Mouse (Mus musculus): ENCODE measurements around the gene Pip4p1. TPM values are rescaled to one million over a fixed set of nuclear protein-coding genes. Genes with fewer than 3 reads are reported as not detected.
"Not testable (repeated sequence)": the region's sequence is repeated elsewhere in the genome, so short reads cannot be mapped to it uniquely, and the experiment has no call there.

Pip4p1 gene
- 90.8 and 93.2 TPM in 2 replicates for polyA plus RNA-seq (2012; rRNA removed)

DNA sequence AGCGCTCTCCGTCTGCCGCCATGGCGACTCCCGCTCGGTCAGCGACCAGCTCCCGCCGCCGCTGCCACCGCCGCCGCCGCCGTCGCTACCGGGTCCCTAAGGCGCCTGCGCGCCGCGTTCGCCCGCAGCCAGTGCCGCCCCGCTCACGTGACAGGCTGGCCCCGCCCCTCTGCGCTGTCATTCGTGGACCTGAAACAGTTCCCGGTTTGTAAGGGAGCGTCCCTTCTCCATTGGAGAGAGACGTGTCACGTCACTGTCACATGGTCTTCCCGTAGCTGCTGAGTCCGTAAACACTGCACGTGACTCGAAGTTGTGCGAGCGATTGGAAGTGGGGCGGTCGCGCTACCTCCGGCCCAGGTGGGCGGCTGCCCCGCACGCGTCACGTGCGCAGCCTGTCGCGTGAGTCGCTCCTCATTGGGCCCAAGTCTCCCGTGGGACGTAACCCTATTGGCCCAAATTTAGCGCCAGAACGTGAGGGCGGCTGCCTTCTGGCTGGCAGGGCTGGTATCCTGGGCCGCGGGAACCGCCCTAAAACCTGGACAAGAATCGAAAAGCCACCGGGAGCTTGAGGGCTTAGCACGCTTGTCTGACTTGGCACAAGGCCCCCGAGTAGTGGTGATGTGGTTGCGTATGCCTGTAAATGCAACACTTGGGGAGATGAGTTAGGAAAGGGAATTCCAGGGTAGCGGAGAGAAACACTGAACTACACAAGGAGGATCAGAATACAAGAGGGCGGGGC is at the start of gene Pip4p1, which contains the start of gene Pnp:
TSS of gene Pip4p1 (minus strand) at position 103 of the 739 bp plus-strand sequence.
TSS of gene Pnp (plus strand) at position 329 of the 739 bp plus-strand sequence.
- TF ChIP-seq CTCF (IDR thresholded peaks at IDR 0.05; ENCODE audit: borderline replicate concordance, control insufficient read depth, extremely low read depth, insufficient read depth, low read length, poor library complexity) (no peak; the same call in 1 of the 2 replicates), POLR2A (IDR thresholded peaks at IDR 0.05; ENCODE audit: control insufficient read depth, extremely low read depth, insufficient read depth, low read length, poor library complexity) (peak; percentile 86)
- peaks cover 10% of the 10 kb centered on the region for H3K36me3 ChIP-seq (ENCODE audit: control insufficient read depth, insufficient read depth, low read length)
- WGBS = under 1% methylated on average over 68 of the region's 68 CpGs
- H3K4me3 ChIP-seq (ENCODE audit: control insufficient read depth, insufficient read depth, low read length) = peak within 1 kb of the TSS; percentile 71
- no peaks in the 10 kb centered on the region for H3K27me3 ChIP-seq (ENCODE audit: control insufficient read depth, insufficient read depth, low read length)
- H3K27ac ChIP-seq (ENCODE audit: control insufficient read depth, insufficient read depth, low read length) = peak within 1 kb of the TSS; percentile 21; the same call in 1 of the 2 replicates
- H3K4me1 ChIP-seq (replicated peaks; ENCODE audit: control insufficient read depth, insufficient read depth, low read length) = peaks cover 6% of the 10 kb centered on the region
- DNase-seq = peak; percentile 100

- DNase-seq = no peak
- no peak for TF ChIP-seq CTCF (IDR thresholded peaks at IDR 0.05; ENCODE audit: borderline replicate concordance, control insufficient read depth, extremely low read depth, insufficient read depth, low read length, poor library complexity)
- TF ChIP-seq POLR2A (IDR thresholded peaks at IDR 0.05; ENCODE audit: control insufficient read depth, extremely low read depth, insufficient read depth, low read length, poor library complexity) = no peak
- Histone ChIP-seq H3K27ac (ENCODE audit: control insufficient read depth, insufficient read depth, low read length) (no peak overlapping the region), H3K36me3 (ENCODE audit: control insufficient read depth, insufficient read depth, low read length) (no peaks in the 10 kb centered on the region), H3K4me1 (replicated peaks; ENCODE audit: control insufficient read depth, insufficient read depth, low read length) (peaks cover 3% of the 10 kb centered on the region), H3K4me3 (ENCODE audit: control insufficient read depth, insufficient read depth, low read length) (no peak overlapping the region), H3K27me3 (ENCODE audit: control insufficient read depth, insufficient read depth, low read length) (no peaks in the 10 kb centered on the region)
Observed at GRCm38 (mm10) chr14:50979631-50980030, 49.0 kb upstream of the Pip4p1 start.

DNA sequence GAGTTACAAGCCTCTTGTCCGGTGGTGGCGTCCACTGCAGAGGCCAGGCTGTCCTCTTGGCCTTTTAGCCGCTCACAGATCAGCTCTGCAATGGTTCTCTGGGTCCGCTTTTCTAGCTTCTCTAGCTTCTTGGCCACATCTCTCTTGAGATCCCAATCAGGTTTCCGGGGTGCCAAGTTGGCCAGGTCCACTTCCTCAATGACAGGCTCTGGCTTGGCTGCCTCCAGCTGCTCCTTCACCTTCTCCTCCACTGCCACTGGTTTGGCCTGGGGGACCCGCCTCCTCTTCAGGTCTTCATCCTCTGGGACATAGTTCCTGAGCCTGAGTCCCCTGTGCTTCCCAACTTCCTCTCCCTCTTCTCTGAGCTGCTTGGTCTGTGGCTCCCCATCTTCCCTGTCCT is 47.8 kb upstream of the Pip4p1 start:
- H3K4me3 ChIP-seq (ENCODE audit: control insufficient read depth, insufficient read depth, low read length); DNase-seq; H3K4me1 ChIP-seq (replicated peaks; ENCODE audit: control insufficient read depth, insufficient read depth, low read length); H3K27ac ChIP-seq (ENCODE audit: control insufficient read depth, insufficient read depth, low read length); H3K36me3 ChIP-seq (ENCODE audit: control insufficient read depth, insufficient read depth, low read length); H3K27me3 ChIP-seq (ENCODE audit: control insufficient read depth, insufficient read depth, low read length): not testable (repeated sequence)
- WGBS = 81% methylated on average over 6 of the region's 6 CpGs

DNA sequence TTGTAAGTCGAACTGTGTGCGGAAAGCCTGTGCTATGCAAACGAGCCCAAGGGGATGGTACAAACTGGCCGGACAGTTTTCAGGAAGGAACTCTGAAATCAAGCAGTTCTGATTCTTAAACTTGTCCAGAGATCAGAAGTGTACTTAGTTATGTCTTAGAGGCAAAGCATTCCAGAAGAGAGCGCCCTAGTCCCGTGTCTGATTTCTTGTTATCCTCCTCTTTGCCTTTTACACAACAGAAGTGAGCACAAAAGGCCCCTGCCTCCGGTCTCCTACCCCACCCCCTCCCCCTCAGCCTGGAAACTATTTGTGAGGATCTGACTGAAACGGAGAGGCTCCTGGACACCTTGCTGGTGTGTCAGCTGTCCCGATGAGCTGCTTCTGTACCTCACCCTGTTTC is 46.0 kb upstream of the Pip4p1 start:
- TF ChIP-seq POLR2A (IDR thresholded peaks at IDR 0.05; ENCODE audit: control insufficient read depth, extremely low read depth, insufficient read depth, low read length, poor library complexity) (no peak), CTCF (IDR thresholded peaks at IDR 0.05; ENCODE audit: borderline replicate concordance, control insufficient read depth, extremely low read depth, insufficient read depth, low read length, poor library complexity) (no peak)
- Histone ChIP-seq H3K4me1 (replicated peaks; ENCODE audit: control insufficient read depth, insufficient read depth, low read length) (peaks cover 3% of the 10 kb centered on the region), H3K4me3 (ENCODE audit: control insufficient read depth, insufficient read depth, low read length) (no peak overlapping the region), H3K27me3 (ENCODE audit: control insufficient read depth, insufficient read depth, low read length) (no peaks in the 10 kb centered on the region), H3K27ac (ENCODE audit: control insufficient read depth, insufficient read depth, low read length) (no peak overlapping the region), H3K36me3 (ENCODE audit: control insufficient read depth, insufficient read depth, low read length) (no peaks in the 10 kb centered on the region)
- no peak for DNase-seq
- WGBS = 58% methylated on average over 9 of the region's 9 CpGs

DNA sequence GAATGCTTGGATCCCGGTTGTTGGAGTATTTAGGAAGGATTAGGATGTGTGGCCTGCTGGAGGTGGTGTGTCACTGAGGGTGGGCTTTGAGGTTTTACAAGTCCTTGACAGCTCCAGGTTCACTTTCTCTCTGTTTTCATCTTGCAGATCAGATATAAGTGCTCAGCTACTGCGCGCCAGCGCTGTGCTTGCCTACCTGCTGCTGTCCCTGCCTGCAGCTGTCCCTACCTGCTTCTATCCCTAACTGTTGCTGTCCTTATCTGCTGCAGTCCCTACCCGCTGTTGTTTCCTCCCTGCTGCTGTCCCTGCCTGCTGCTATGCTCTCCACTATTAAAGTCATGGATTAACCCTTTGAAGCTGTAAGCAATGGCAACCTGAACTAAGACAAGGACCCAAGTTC is 44.3 kb upstream of the Pip4p1 start:
- 88% methylated on average over 5 of the region's 5 CpGs for WGBS
- no peak overlapping the region for H3K27ac ChIP-seq (ENCODE audit: control insufficient read depth, insufficient read depth, low read length)
- TF ChIP-seq POLR2A (IDR thresholded peaks at IDR 0.05; ENCODE audit: control insufficient read depth, extremely low read depth, insufficient read depth, low read length, poor library complexity) = no peak
- no peak for TF ChIP-seq CTCF (IDR thresholded peaks at IDR 0.05; ENCODE audit: borderline replicate concordance, control insufficient read depth, extremely low read depth, insufficient read depth, low read length, poor library complexity)
- peaks cover 7% of the 10 kb centered on the region for H3K4me1 ChIP-seq (replicated peaks; ENCODE audit: control insufficient read depth, insufficient read depth, low read length)
- H3K36me3 ChIP-seq (ENCODE audit: control insufficient read depth, insufficient read depth, low read length) = no peaks in the 10 kb centered on the region
- no peaks in the 10 kb centered on the region for H3K27me3 ChIP-seq (ENCODE audit: control insufficient read depth, insufficient read depth, low read length)
- no peak overlapping the region for H3K4me3 ChIP-seq (ENCODE audit: control insufficient read depth, insufficient read depth, low read length)
- DNase-seq = no peak

DNA sequence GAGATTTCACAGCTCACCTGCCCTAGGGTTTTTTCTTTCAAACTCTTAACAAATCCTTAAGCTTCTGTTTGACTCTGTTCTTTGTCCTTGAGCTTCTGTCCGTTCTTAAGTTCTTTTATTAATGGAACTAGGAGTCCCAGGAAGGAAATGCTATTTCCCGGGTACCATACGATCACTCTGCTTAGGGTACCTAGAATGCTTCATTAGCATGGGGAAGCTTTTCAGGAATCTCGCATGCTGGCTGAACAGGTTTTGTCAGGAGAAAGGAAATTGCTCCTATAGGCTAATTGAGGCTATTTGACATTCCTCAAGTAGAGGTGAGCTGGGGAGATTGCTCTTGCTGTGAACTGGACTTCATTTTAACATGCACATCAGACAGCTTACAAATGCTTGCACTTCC is 43.0 kb upstream of the Pip4p1 start:
- WGBS = 72% methylated on average over 4 of the region's 4 CpGs
- H3K27me3 ChIP-seq (ENCODE audit: control insufficient read depth, insufficient read depth, low read length) = no peaks in the 10 kb centered on the region
- TF ChIP-seq CTCF (IDR thresholded peaks at IDR 0.05; ENCODE audit: borderline replicate concordance, control insufficient read depth, extremely low read depth, insufficient read depth, low read length, poor library complexity) = no peak
- TF ChIP-seq POLR2A (IDR thresholded peaks at IDR 0.05; ENCODE audit: control insufficient read depth, extremely low read depth, insufficient read depth, low read length, poor library complexity) = no peak

DNA sequence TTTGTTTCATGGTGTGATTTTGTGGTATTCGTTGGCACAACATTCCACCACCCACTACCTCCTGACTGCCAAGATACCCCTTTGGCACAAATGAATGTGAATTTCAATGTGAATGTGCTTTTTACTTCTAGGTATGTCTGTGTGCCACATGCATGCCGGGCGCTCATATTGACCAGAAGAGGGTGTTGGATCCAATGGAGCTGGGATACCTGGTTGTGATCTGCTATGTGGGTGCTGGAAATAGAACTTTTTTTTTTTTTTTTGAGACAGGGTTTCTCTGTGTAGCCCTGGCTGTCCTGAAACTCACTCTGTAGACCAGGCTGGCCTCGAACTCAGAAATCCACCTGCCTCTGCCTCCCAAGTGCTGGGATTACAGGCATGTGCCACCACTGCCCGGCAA is 42.4 kb upstream of the Pip4p1 start:
- peaks cover 11% of the 10 kb centered on the region for H3K4me1 ChIP-seq (replicated peaks; ENCODE audit: control insufficient read depth, insufficient read depth, low read length)
- H3K27me3 ChIP-seq (ENCODE audit: control insufficient read depth, insufficient read depth, low read length); H3K4me3 ChIP-seq (ENCODE audit: control insufficient read depth, insufficient read depth, low read length); DNase-seq; H3K36me3 ChIP-seq (ENCODE audit: control insufficient read depth, insufficient read depth, low read length); H3K27ac ChIP-seq (ENCODE audit: control insufficient read depth, insufficient read depth, low read length): not testable (repeated sequence)
- 96% methylated on average over 5 of the region's 5 CpGs for WGBS

More for the DNA sequence above, 43.0 kb upstream of the Pip4p1 start:
- DNase-seq = no peak
- H3K4me3 ChIP-seq (ENCODE audit: control insufficient read depth, insufficient read depth, low read length) = no peak overlapping the region
- H3K27ac ChIP-seq (ENCODE audit: control insufficient read depth, insufficient read depth, low read length) = no peak overlapping the region
- H3K36me3 ChIP-seq (ENCODE audit: control insufficient read depth, insufficient read depth, low read length) = no peaks in the 10 kb centered on the region
- peaks cover 11% of the 10 kb centered on the region for H3K4me1 ChIP-seq (replicated peaks; ENCODE audit: control insufficient read depth, insufficient read depth, low read length)

Data from thymus, adult 2 months (tissue).